Mouse (Mus musculus): Measurements from ENCODE around the gene Glis2. TPM values are rescaled to one million over a fixed set of nuclear protein-coding genes. Genes with fewer than 3 reads are reported as not detected.
A peak's percentile ranks its signal among the peaks of the same experiment; 100 is the strongest.

Glis2 gene
- polyA plus RNA-seq, 1 experiment = 3.7 TPM

DNA sequence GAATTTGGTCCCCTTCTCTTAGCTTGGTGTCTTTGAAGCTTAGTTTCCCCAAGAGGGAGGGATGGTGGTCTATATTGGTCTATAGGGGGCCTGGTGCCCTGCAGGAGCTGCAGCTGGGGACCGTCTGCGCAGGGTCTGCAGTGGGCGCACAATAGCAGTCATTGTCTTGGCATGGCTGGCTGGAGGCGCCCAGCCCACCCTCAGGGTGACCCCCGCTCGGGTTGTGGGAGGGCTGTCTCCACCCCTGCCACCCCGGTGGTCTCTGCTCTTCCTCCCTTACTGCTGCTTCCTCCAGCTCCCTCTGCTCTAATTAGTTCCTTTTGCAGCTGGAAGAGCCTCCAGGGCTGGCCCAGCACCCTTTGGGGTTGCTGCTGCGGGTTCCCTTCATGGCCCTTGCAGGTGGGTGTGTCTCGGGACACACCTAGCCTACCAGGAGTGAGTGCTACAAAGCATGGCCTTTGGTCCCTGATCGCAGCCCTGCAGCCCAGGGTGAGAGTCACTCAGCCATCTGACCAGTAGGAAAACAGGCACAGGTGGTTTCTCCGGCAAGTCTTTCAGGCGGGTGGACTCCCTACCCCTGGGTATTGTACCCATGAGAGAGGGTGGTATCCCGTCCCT lies 11.1 kb downstream of the Glis2 start:
- H3K36me3 ChIP-seq (ENCODE audit: control insufficient read depth, insufficient read depth, low read length) = no peaks in the 10 kb centered on the region
- H3K4me1 ChIP-seq (ENCODE audit: control insufficient read depth, insufficient read depth, low read length) = peaks cover 3% of the 10 kb centered on the region
- no peak overlapping the region for H3K27ac ChIP-seq (ENCODE audit: control insufficient read depth, insufficient read depth, low read depth, low read length)
- no peak for TF ChIP-seq CTCF (IDR thresholded peaks at IDR 0.05; ENCODE audit: control insufficient read depth, insufficient read depth, insufficient replicate concordance, low read depth, low read length)
- TF ChIP-seq POLR2A (IDR thresholded peaks at IDR 0.05; ENCODE audit: control insufficient read depth, low read depth, low read length) = no peak
- no peaks in the 10 kb centered on the region for H3K27me3 ChIP-seq (ENCODE audit: control insufficient read depth, insufficient read depth, low read length)
- H3K4me3 ChIP-seq (ENCODE audit: control insufficient read depth, low read depth, low read length) = no peak overlapping the region

DNA sequence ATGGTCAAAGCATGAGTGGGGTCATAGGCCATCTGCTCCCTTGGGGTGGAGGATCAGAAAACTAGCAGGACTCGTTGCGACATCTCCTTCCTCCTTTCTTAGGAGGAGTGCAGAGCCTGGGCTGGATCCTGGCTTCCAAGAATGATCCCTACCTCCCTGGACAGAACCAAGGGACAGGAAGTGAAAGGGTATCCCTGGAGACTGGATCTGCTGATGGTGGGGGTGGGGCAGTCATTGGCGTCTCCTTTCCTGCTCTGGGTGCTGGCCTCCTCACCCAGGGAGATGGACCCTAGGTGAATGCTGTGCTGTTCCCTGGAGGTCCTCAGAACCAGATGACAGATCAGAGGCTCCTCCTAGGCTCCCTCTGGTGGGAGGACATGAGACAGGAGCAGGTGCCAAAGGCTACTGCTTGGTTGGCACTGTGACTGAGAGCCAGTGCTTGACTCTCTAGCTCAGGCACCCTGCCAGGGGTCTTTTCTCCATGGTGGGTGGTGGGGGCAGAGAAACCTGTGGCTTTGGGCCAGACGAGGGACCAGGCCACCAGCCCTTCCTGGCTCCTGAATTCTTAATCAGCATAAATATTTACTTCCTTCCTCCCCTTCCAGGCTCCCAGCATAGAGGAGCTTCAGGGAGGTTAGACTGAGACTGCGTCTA lies 12.0 kb downstream of the Glis2 start:
- no peak overlapping the region for H3K27ac ChIP-seq (ENCODE audit: control insufficient read depth, insufficient read depth, low read depth, low read length)
- no peaks in the 10 kb centered on the region for H3K36me3 ChIP-seq (ENCODE audit: control insufficient read depth, insufficient read depth, low read length)
- H3K27me3 ChIP-seq (ENCODE audit: control insufficient read depth, insufficient read depth, low read length) = no peaks in the 10 kb centered on the region
- no peak for TF ChIP-seq POLR2A (IDR thresholded peaks at IDR 0.05; ENCODE audit: control insufficient read depth, low read depth, low read length)
- TF ChIP-seq CTCF (IDR thresholded peaks at IDR 0.05; ENCODE audit: control insufficient read depth, insufficient read depth, insufficient replicate concordance, low read depth, low read length) = peak; percentile 20; the same call in 1 of the 2 replicates
- no peak overlapping the region for H3K4me3 ChIP-seq (ENCODE audit: control insufficient read depth, low read depth, low read length)
- H3K4me1 ChIP-seq (ENCODE audit: control insufficient read depth, insufficient read depth, low read length) = peaks cover 3% of the 10 kb centered on the region

DNA sequence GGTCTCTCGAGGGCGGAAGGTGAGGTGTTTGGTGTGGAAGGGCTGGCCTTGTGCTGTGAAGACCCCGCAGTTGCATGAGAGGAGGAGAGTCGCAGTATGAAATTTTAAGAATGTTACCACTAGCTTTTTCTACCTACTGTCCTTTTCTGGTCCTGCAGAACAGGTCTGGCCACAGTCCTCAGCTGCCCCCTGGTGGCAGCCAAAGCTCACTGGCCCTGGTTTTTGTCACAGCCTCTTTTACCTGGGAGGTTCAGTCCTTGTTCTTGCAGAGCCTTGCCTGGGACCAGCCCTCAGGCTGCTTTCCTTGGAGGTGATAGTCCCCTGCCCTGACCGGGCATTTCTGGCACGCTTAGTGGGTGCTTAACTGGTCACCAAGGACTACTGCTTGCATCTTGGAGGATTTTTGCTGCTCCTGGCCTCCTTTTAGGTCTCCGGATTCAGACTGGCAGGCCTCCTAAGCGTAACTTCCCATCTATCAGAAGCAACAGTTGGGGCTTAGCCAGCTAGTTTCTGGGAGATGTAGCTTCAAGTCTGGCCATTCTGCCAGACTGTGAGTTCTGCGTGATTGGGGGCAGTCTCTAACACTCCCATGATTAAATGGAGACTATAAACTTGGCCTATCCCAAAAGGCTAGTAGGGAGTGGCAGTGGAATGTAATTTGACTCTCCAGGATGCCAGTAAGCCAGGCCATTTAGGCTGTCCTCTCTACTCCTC lies 13.5 kb downstream of the Glis2 start:
- no peaks in the 10 kb centered on the region for H3K36me3 ChIP-seq (ENCODE audit: control insufficient read depth, insufficient read depth, low read length)
- no peak overlapping the region for H3K4me3 ChIP-seq (ENCODE audit: control insufficient read depth, low read depth, low read length)
- H3K4me1 ChIP-seq (ENCODE audit: control insufficient read depth, insufficient read depth, low read length) = no peaks in the 10 kb centered on the region; the same call in none of the 2 replicates
- no peak for TF ChIP-seq POLR2A (IDR thresholded peaks at IDR 0.05; ENCODE audit: control insufficient read depth, low read depth, low read length)
- TF ChIP-seq CTCF (IDR thresholded peaks at IDR 0.05; ENCODE audit: control insufficient read depth, insufficient read depth, insufficient replicate concordance, low read depth, low read length) = peak; percentile 59; the same call in 1 of the 2 replicates
- H3K27me3 ChIP-seq (ENCODE audit: control insufficient read depth, insufficient read depth, low read length) = no peaks in the 10 kb centered on the region
- no peak overlapping the region for H3K27ac ChIP-seq (ENCODE audit: control insufficient read depth, insufficient read depth, low read depth, low read length)

DNA sequence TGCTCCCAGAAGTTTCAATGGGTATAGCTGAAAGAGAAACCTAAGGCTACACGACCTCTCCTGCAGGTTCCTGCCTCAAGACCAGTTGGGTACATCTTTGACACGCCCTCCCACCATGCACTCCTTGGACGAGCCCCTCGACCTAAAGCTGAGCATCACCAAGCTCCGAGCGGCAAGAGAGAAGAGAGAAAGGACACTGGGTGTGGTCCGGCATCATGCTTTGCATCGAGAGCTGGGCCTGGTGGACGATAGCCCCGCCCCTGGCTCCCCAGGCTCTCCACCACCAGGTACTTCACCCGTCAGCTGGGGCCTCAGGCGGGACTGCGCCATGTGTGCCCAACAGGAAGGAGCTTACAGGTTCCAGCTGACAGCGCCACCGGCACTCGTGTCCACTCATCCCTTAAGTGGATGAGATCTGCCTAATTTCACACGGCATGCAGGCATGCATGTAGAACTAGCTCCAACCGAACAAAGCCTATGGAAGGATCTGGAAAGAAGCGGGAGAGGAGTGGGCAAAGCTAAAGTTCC lies 14.1 kb downstream of the Glis2 start:
- Histone ChIP-seq H3K4me3 (ENCODE audit: control insufficient read depth, low read depth, low read length) (no peak overlapping the region), H3K27ac (ENCODE audit: control insufficient read depth, insufficient read depth, low read depth, low read length) (no peak overlapping the region), H3K36me3 (ENCODE audit: control insufficient read depth, insufficient read depth, low read length) (no peaks in the 10 kb centered on the region), H3K4me1 (ENCODE audit: control insufficient read depth, insufficient read depth, low read length) (no peaks in the 10 kb centered on the region; the same call in none of the 2 replicates), H3K27me3 (ENCODE audit: control insufficient read depth, insufficient read depth, low read length) (no peaks in the 10 kb centered on the region)
- TF ChIP-seq CTCF (IDR thresholded peaks at IDR 0.05; ENCODE audit: control insufficient read depth, insufficient read depth, insufficient replicate concordance, low read depth, low read length) = no peak

DNA sequence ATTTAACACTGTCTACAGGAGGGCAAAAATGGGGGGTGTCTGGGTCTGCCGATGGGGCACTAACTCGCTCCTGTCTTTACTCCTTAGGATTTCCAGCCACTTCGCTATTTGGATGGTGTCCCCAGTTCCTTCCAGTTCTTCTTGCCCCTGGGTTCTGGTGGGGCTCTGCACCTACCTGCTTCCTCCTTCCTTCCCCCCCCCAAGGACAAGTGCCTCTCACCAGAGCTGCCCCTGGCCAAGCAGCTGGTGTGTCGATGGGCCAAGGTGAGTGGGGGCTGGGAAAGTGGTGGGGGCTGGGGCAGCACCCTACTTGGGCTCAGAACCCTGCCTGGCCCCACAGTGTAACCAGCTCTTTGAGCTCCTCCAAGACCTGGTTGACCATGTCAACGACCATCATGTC lies 16.7 kb downstream of the Glis2 start:
- no peaks in the 10 kb centered on the region for H3K4me1 ChIP-seq (ENCODE audit: control insufficient read depth, insufficient read depth, low read length)
- no peak for TF ChIP-seq POLR2A (IDR thresholded peaks at IDR 0.05; ENCODE audit: control insufficient read depth, low read depth, low read length)
- TF ChIP-seq CTCF (IDR thresholded peaks at IDR 0.05; ENCODE audit: control insufficient read depth, insufficient read depth, insufficient replicate concordance, low read depth, low read length) = no peak
- H3K27me3 ChIP-seq (ENCODE audit: control insufficient read depth, insufficient read depth, low read length) = no peaks in the 10 kb centered on the region
- no peak overlapping the region for H3K27ac ChIP-seq (ENCODE audit: control insufficient read depth, insufficient read depth, low read depth, low read length)
- H3K4me3 ChIP-seq (ENCODE audit: control insufficient read depth, low read depth, low read length) = no peak overlapping the region
- no peaks in the 10 kb centered on the region; the same call in 1 of the 2 replicates for H3K36me3 ChIP-seq (ENCODE audit: control insufficient read depth, insufficient read depth, low read length)

DNA sequence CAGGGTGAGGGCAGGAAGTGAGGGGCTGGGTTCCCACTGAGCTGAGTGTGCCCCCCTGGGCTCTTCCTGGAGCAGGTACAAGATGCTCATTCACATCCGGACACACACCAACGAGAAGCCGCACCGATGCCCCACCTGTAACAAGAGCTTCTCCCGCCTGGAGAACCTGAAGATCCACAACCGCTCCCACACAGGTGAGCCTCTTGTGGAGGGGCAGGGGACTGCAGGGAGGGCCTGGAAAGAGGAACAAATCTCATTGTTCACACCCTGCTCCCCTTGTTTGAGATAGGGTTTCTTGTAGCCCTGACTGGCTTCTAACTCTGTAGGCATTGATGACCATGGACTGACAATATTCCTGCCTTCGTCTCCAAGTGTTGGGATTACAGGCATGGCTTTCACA lies 17.2 kb downstream of the Glis2 start:
- Histone ChIP-seq H3K4me3 (ENCODE audit: control insufficient read depth, low read depth, low read length) (no peak overlapping the region), H3K36me3 (ENCODE audit: control insufficient read depth, insufficient read depth, low read length) (no peaks in the 10 kb centered on the region; the same call in 1 of the 2 replicates), H3K4me1 (ENCODE audit: control insufficient read depth, insufficient read depth, low read length) (no peaks in the 10 kb centered on the region), H3K27ac (ENCODE audit: control insufficient read depth, insufficient read depth, low read depth, low read length) (no peak overlapping the region), H3K27me3 (ENCODE audit: control insufficient read depth, insufficient read depth, low read length) (no peaks in the 10 kb centered on the region)
- TF ChIP-seq POLR2A (IDR thresholded peaks at IDR 0.05; ENCODE audit: control insufficient read depth, low read depth, low read length) = no peak
- no peak for TF ChIP-seq CTCF (IDR thresholded peaks at IDR 0.05; ENCODE audit: control insufficient read depth, insufficient read depth, insufficient replicate concordance, low read depth, low read length)

DNA sequence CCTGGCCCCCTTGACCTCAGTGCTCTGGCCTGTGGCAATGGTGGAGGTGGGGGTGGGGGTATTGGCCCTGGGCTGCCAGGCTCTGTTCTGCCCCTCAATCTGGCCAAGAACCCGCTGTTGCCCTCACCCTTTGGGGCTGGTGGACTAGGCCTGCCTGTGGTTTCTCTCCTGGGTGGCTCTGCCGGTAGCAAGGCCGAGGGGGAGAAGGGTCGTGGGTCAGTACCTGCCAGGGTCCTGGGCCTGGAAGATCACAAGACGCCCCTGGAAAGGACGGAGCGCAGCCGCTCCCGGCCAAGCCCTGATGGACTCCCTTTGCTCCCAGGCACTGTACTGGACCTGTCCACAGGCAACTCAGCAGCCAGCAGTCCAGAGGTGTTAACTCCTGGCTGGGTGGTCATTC lies 19.2 kb downstream of the Glis2 start:
- Histone ChIP-seq H3K27ac (ENCODE audit: control insufficient read depth, insufficient read depth, low read depth, low read length) (no peak overlapping the region), H3K36me3 (ENCODE audit: control insufficient read depth, insufficient read depth, low read length) (no peaks in the 10 kb centered on the region; the same call in 1 of the 2 replicates)

More for the DNA sequence above, 19.2 kb downstream of the Glis2 start:
- Histone ChIP-seq H3K4me3 (ENCODE audit: control insufficient read depth, low read depth, low read length) (no peak overlapping the region), H3K4me1 (ENCODE audit: control insufficient read depth, insufficient read depth, low read length) (no peaks in the 10 kb centered on the region), H3K27me3 (ENCODE audit: control insufficient read depth, insufficient read depth, low read length) (no peaks in the 10 kb centered on the region)
- TF ChIP-seq CTCF (IDR thresholded peaks at IDR 0.05; ENCODE audit: control insufficient read depth, insufficient read depth, insufficient replicate concordance, low read depth, low read length) (no peak), POLR2A (IDR thresholded peaks at IDR 0.05; ENCODE audit: control insufficient read depth, low read depth, low read length) (no peak)

All from testis, adult 2 months (tissue).